Mouse (Mus musculus): ENCODE results near the gene Dctn1. TPM values are rescaled to one million over a fixed set of nuclear protein-coding genes. Genes with fewer than 3 reads are reported as not detected.

Gene Dctn1
- total RNA-seq, 4 experiments from 2014 or later = 120 to 137 (median 134) TPM

DNA sequence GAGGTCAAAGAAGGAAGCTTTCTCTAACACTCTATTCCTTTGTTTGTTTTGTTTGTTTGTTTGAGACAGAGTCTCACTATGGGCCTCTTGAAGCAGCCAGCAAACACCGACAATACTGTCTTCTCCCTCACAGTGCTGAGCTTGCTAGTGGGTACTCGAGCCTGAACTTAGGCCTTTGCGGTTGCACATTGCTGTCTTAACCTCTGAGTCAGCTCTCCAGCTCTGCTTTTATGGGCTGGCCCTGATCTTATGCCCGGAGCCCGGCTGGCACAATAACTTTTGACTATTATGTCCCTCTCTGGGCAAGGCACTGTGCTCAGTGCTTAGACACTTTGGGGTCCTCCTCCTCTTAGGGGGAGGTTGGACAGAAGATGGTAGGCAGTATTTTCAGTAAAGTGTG, 4.2 kb downstream of the Dctn1 start:
- DNase-seq (ENCODE audit: low spot score) = no peak

DNA sequence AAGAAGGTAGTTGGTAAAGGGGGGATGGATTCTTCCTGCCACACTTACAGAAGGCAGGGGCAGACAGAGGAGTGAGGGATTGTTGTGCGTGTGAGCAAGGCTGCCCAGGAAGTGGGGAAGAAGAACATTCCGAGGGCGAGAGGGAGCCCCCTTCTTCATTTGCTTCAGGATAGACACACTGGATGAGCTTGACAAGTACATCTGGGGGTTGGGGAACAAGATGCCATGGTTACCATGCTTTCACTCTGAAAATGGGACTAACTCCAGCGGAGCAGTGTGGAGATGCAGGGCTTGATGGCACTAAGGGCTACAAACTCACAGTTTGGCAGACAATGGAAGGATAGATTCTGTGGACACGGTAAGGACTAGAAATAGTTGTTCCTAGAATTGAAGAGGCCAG, 5.3 kb downstream of the Dctn1 start:
- DNase-seq (ENCODE audit: low spot score) = no peak

DNA sequence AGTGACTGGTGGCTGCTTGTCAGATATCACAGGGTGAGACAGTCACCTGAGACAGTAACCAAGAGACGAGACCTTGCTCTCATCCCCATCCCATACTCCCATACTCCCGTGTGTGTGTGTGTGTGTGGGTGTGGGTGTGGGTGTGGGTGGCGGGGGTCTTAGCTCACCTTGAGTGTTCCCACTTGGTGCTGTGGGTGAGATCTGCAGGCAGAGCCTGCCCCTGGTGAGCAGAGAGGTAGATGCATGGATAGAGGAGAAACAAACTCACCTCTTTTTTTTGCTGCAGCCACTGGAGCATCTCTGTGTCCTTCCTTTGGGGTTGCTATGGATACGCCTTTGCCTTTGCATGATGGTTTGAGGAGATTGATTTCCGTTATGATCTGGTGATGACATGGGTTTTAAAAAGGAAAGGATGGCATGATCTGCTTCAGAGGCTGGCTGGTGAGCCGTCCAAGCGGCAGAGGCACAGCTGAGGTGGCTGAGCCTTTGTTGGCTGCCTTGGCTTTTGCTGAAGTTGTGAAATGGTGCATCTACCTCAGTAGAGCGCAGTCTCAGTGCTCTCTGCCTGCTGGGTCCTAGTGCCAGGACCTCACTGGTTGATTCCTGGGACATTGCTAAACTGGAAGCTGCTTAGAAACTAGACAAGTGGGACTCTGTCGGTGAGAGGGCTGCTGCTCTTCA, 6.7 kb downstream of the Dctn1 start:
- DNase-seq (ENCODE audit: low spot score) = no peak

DNA sequence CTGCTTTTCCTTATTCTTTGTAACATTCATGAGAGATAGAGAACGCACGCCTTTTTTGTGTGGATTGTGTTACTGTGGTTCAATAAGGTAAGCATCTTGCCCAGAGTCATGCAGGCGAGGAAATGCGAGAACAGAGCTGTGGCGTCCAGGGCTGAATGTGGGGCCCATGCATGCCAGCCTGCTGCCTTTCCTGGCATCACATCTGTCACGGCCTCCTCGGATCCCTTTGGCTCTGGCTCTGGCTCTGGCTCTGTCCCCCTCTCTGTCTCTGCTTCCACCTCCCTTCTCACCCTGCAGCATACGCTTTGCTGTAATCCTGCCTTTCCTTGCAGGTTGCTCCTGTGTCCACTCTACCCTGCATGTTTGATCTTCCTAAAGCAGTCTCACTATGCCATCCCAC, 10.3 kb downstream of the Dctn1 start:
- no peak for DNase-seq (ENCODE audit: low spot score)

DNA sequence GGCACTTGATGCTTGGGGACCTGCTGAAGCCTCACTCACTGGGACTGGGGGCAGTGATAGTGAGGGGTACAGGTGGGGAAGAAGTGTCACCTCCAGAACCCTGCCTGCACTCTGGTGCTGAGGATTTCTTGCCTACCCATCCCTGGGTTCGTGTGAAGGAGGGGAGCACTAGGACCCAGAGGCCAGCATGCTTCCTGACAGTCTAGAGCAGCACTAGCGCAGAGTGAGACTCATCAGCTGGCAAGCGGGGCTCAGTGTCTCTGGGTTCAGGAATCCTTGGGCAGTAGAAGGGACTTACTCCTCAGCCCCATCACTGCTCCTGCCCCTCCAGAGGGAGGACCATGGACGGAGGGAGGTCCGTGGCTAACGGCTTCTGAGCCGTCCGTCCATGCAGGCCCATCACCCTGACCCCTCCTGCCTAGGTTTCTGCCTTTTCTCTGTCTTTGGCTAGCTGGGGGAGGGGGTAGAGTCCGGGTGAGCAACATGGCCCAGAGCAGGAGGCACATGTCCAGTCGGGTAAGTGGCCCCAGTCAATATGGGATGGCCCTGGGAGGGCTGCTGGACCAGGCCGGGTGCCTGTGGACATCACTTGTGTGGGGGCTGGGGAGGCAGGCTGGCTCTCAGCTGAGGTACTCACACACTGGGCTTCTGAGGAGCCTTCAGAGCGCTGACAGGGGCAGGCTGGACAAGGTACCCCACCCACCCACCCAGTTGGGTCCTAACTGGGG, 13.8 kb downstream of the Dctn1 start:
- DNase-seq (ENCODE audit: low spot score) = no peak

DNA sequence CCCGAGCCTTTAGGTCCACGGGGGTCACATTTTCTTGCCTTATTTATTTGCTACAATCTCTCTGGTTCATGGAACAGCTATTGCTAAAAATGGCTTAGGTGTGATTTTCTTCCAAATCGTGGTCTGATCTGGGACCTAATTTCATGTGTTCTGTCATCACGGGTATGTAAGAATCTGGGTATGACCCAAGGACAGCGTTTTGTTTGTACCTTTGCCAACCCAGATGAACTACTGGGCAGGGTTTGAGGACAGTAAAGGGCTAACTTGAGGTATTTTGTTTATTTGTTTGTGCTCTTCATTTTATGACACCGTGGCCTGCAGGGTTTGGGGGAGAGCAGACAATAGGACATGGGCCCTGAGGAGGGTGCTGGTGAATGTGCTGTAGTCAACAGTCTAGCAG, 14.9 kb downstream of the Dctn1 start:
- DNase-seq (ENCODE audit: low spot score) = no peak

DNA sequence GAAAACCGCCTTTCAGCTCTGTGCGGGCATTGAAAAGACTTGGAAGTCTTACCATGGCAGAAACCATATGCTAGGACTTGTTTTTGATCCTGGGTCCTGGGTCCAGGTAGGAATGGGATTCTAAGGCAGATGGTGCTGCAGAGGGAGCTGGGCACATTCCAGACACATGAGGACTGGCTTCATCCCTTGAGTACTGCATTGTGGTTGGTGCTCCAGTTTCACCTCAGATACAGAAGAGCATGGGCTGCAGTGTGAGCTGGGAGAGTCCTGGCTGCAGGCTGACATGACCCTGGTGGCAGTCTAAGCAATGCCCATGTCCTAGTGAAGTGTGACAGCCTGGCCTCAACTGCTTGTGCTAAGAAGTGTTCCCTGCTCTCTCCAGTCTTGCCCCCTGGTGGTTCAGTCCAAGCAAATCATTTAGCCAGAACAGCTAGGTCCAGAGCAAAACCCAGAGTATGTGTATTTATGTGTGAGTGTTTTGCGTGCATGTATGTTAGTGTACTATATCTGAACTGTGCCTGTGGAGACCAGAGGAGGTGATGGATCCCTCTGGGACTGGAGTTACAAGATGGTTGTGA, 19.2 kb downstream of the Dctn1 start:
- DNase-seq (ENCODE audit: low spot score) = no peak

DNA sequence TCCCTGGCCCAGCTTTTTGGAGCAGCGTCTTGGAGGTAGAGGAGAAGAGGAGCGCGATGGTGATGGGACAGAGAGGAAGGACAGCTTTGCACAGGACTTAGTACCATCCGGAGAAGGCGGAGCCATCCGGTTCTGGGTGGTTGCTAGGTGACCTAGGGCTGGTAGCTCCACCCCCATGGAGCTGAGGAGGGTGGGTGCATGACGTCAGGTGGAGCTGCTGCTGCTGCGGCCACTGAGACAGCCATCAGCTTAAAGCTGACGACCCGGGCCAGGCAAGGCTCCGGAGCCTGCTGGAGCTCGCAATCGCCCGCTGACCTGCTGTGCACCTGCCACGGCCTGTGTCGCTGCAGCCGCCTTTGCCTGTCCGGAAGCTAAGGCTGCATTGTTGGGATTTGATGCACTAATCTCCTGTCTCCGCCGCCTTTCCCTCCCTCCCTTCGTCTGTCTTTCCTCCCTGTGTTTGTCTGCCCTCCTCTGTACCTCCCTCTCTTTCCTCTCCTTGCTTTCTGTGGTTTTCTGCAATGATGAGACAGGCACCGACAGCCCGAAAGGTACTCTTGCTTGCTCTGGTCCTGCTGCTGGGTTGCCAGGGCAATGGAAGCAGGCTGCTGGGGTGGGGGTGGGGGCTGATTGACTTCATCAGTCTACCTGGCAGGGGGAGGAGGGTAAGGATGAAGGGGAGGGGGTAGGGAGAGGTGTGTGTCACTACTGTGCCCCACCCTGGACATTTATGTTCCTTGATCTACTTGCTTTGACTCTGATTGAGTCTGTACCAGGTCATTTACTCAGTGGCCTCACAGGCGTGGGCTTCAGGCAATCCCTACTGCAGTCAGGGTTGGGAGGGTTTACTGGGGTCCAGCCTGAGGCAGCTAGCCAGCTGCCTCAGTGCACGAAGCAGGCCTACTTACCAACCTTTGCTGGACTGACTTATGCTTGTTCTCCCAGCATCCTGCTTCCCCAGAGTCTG, 20.5 kb downstream of the Dctn1 start:
- no peak for DNase-seq (ENCODE audit: low spot score)

DNA sequence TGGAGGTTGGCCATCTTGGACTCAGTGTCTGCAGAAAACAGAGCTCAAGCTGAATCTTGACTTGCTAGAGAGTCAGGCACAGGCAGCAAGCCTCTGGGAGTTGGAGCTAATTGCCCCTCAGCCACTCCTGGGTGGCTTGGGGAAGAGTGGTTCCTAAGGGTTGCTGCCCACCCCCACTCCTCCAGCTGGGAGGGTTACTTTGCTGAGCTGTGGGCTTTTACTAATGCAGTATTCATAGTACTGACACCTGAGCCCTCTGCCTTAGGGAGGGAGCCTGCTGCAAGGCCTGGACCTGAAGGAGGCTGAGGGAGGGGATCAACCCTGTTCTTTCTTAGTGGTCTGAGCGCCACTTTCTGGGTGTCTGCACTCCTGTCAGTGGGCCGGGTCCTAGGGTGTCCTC, 21.2 kb downstream of the Dctn1 start:
- DNase-seq (ENCODE audit: low spot score) = no peak

DNA sequence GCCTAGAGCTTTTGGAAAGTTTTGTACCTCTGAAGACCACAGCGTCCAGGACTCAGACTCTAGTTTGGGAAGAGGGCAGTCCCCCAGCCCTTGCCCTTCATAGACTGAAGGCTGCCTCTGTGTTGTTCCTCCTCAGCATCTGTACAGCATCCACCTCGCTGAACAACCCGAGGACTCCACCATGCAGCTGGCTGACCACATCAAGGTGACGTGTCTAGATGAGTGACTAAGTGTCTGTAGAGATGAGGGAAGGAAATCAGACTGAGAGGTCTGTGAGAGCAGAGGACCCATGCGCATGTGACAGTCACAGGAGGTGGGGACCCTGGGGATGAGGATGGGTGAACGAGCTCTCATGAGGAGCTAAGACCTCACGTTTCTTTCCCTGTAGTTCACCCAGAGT, 27.9 kb downstream of the Dctn1 start:
- DNase-seq (ENCODE audit: low spot score) = no peak

DNA sequence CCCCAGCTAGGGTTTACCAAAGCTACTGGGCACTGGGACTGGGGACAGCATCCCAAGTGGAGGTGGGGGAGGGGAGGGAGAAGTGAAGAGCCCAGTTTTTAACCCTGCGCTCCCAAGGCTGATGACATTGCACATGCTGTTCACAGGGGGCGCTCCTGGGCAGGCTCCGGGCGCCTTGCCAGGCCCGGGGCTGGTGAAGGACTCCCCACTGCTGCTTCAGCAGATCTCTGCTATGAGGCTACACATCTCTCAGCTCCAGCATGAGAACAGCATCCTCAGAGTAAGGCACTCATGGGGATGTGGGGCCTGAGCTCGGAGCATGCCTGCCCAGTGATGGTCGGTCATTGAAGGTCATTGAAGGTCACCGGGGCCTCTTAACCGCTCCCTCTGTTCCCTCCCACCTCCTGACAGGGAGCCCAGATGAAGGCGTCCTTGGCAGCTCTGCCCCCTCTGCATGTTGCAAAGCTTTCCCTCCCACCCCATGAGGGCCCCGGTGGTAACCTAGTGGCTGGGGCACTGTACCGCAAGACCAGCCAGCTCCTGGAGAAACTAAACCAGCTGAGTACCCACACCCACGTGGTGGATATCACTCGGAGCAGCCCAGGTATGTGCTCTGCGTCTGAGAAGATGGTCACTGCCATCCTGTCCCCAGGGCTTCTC, 31.8 kb downstream of the Dctn1 start:
- no peak for DNase-seq (ENCODE audit: low spot score)

DNA sequence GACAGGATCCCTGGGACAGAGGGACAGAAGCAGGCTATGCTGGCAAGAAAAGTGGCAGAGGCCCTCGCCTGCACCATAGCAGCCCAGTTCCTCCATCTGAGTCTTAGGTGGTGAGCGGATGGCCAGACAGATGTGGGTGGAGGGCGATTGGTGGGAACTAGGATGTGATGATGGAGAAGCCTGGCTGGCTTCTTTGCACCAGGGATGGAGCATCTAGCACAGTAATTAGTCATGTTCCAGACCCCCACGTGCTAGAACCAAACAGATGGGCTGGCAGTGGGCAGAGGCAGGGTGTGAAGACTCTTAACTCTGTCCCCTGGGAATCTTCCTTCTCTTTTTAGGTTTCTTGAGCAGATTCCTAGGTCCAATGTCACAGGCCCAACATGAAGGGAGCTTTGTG, 37.6 kb downstream of the Dctn1 start:
- no peak for DNase-seq (ENCODE audit: low spot score)

DNA sequence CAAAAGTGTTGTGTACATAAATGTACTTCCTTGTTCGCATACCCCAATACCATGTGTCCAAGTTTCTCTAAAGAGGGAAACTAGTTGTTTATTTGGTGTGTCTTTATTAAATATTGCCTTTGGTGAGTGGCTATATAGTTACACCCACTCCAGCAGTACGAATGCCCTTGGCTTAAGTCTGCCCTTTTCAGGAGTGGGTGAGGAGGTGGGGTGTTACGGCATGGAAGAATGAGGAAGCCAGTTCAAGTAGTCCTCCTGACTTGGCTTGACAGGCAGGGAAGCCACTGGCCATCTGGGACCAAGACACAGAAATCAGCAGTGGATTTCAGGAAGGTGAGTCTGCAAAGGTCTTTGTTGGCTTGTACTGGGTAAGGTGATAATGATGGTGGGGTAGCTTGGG, 40.1 kb downstream of the Dctn1 start:
- DNase-seq (ENCODE audit: low spot score) = no peak

DNA sequence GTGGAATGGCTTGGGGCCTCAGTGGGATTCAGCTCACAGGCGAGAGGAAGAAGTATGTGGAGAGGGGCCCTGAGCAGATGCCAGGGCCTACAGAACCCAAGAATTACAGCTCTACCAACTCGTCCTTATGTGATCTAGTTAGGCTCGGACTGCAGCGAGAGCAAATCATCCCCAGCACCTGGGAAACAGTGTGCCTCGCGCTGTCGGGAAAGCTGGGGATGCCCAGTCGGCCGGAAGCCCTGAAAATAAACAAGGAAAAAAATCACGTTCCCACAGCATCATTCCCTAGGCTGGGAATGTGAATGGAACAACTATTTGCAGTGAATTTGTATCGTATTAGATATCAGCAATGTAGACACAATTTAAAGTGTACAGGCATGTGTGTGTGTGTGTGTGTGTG, 40.6 kb downstream of the Dctn1 start:
- no peak for DNase-seq (ENCODE audit: low spot score)

DNA sequence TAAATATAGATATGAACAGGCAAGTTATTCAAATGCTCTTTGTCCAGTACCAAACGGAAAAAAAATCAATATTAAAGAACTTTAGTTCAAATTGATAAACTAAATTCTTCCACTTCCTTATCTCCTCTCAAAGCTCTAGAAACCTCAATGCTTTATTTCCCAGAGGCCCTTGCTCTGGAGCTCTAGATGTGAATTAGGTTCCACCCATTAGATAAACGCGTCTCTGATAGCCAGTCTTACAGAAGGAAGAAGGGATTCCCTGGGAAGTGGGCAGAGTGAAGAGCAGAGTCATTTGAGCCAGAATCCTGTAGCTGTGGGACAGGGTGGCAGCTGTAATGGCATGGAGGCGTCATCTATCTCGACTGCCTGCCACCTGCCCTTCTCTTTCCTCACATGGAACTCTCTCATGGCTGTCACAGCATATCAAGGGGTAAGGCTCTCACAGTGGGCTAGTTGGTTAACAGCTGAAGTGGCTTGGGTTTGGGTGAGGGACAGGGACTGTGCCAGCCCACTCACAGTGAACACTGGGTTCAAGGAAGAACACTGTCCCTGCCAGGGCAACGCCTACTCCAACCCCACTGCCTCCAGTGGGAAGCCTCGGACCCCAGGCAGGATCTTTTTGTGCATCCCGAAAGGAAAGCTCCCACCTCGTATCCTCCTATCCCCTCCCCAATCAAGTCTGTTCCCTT, 41.8 kb downstream of the Dctn1 start:
- no peak for DNase-seq (ENCODE audit: low spot score)

DNA sequence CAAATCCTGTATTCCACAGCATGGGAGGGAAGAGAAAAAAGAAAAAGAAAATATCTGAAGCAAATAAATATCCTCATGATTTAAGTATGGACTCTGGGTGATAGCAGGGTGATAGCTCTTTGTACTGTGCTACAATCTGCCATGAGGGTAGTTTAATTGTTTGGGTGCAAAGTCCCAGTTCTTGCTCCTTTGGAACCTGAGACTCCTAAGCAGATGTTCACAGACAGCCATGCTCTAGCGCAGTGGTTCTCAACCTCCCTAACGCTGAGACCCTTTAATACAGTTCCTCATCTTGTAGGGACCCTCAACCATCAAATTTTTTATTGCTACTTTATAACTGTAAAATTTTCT, 42.3 kb downstream of the Dctn1 start:
- DNase-seq (ENCODE audit: low spot score) = no peak

DNA sequence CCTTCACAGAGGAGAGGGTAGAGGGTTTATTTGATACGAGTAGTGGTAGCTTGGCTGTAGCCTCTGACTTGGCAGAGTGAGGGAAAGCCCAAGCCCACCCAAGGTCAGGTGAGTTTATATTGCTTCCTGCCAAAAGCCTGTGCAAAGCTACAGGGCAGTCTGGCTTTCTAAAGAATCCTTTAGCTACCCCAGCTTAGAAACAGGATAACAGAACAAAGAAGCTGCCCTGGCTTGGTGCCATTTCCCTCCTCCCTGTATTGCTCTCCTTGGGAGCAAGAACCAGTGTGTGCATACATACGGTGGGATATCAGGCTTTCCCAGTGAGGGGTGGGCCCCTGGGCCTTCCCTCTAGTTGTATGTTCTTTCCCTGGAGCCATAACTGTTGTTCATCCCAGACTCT, 44.8 kb downstream of the Dctn1 start:
- DNase-seq (ENCODE audit: low spot score) = no peak

DNA sequence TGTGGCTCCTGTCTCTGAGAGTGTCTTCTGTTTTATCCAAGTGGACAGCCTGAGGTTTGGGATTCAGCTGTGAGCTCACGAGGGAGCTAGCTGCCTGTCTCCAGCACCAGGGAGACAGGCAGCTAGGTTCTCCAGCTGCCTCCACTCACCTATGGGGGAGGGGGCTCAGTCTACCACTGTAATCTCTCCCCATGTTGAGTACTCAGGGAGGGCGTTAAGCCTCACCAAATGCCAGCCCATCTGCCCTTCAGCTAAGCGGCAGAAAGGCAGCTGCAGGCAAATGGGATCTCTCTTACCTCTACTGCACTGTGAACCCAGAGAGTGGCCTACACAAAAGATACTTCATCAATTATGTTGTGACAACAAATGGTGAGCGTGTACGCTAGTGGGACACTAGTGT, 45.8 kb downstream of the Dctn1 start:
- no peak for DNase-seq (ENCODE audit: low spot score)

DNA sequence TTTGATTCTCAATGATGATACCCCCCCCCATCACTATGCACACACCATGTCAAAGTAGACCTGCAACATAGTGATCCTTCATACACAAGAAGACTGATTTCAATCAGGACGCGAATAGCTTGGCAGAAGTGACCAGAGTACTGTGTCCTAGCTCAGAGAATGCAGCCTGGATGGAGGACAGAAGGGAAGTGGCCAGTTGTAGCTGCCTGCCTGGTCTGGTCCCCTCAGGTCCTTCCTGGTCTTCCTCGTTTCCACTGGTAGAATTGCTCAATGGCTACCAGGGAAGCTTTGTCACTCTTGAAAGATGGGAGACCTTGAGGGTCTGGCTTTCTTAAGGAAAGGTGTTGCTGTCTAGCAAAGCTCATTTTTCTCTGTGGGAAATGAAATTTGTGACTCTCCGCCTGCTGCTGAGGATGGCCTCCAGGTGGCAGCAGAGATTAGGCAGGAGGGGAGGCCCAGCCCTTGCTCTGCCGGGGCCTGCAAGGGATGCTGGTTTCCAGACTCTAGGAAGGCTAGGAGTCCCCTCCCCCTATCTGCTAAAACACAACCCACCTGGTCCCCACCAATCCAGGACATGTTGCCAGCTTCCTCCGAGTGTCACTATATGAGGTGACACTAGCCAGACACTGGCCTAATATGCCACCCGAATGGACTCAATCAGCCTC, 49.4 kb downstream of the Dctn1 start:
- DNase-seq (ENCODE audit: low spot score) = peak; percentile 41

DNA sequence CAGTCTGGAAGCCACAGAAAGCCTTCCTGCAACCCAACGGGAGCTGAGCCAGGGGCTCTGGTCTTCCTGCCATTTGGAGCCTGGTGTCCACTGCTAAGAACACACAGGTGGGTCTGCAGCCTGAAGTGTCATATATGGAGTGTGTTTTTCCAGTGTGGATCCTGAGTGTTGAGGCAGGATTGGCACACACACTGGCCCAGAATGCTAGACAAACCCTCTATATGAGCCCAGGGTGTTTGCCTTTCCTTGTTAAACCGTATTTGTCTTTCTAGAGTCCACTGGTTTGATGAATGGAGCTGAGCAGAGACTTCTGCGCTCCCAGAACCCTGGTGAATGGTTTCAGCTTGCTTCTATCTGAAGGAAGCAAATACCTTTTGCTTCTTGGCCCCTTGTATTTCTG, 54.1 kb downstream of the Dctn1 start, which contains the start of gene Slc4a5:
Gene Slc4a5, plus strand, starts transcription at position 15 of the 400 bp plus-strand sequence.
- DNase-seq (ENCODE audit: low spot score) = no peak

Data from heart, adult 8-10 months (tissue).